ENCODE assay signal across 8 mouse cellular contexts in genomic region chr3:84815461-84815860, GRCm38 (mm10). TPM values are rescaled to one million over a fixed set of nuclear protein-coding genes. Genes with fewer than 3 reads are reported as not detected.
DNase-seq lines count a peak whose midpoint lies in the region; ATAC-seq lines count a peak whose summit lies in the region.

No protein-coding gene starts in this region.

- H3K9me3 ChIP-seq in hindbrain, embryonic 11.5 days (ENCODE audit: control insufficient read depth, low read length), result no peaks in the 10 kb centered on the region

- WGBS in hindbrain, embryonic 11.5 days, result 0% methylated on average over 24 of the region's 29 CpGs

- peak overlapping the region; percentile 99 for H3K4me2 ChIP-seq in hindbrain, embryonic 11.5 days (replicated peaks; ENCODE audit: low read depth, low read length)

- ATAC-seq in hindbrain, embryonic 11.5 days (ENCODE audit: low FRiP score), result peak; percentile 8; the same call in 1 of the 2 replicates

- H3K4me3 ChIP-seq in hindbrain, embryonic 11.5 days (ENCODE audit: low read depth, low read length), result peak overlapping the region; percentile 99

- no peaks in the 10 kb centered on the region for H3K27me3 ChIP-seq in hindbrain, embryonic 11.5 days (ENCODE audit: control insufficient read depth, insufficient read depth, low read length)

- no peak overlapping the region for H3K27ac ChIP-seq in hindbrain, embryonic 11.5 days (ENCODE audit: low read depth, low read length)

- peak; percentile 42 for DNase-seq in MEL-GATA-1-ER (ENCODE audit: extremely low read depth, low read depth)
- DNase-seq in cerebellum, adult 18-20 months, result peak; percentile 25 to 28
- DNase-seq in forelimb bud, embryonic 11.5 days (ENCODE audit: low read depth, low spot score), result peak; percentile 18
- DNase-seq in hindbrain, embryonic 11.5 days (ENCODE audit: low spot score), result peak; percentile 50
- peak; percentile 20 to 40 for DNase-seq in layer of hippocampus, postnatal 36 days
- peak; percentile 50 for DNase-seq in lung, postnatal 36 days
- peak; percentile 28 for DNase-seq in right cerebral cortex, adult 18-20 months
- DNase-seq in urinary bladder, postnatal 25 days (ENCODE audit: low spot score), result peak; percentile 30

- H3K36me3 ChIP-seq in hindbrain, embryonic 11.5 days (ENCODE audit: control insufficient read depth, insufficient read depth, low read length), result no peaks in the 10 kb centered on the region

- H3K9ac ChIP-seq in hindbrain, embryonic 11.5 days (ENCODE audit: low read depth, low read length), result peak overlapping the region; percentile 83

- peaks cover 4% of the 10 kb centered on the region; the same call in 1 of the 2 replicates for H3K4me1 ChIP-seq in hindbrain, embryonic 11.5 days (replicated peaks; ENCODE audit: control insufficient read depth, insufficient read depth, low read length)

RNA-seq across cellular contexts. Expression of gene Fbxw7, which starts 0.4 kb away (rescaled TPM):
- 18.7 and 21.1 TPM in 2 replicates for polyA plus RNA-seq in hindbrain, embryonic 11.5 days (2014; fragmentation: Nextera tagmentation; extraction: Ambion mirVana)
- 100 to 1,000 TPM; 144 to 153 TPM for total RNA-seq in layer of hippocampus, postnatal 36 days (2021)
